Mouse (Mus musculus) spleen, adult 2 months (tissue): ENCODE results near the gene Prelid1.

Experiments
- CTCF ChIP-seq: fragments of 200-500 bp; IDR thresholded peaks from 2 replicates; pipeline ENCODE4 v1.5.1; 2011; ENCODE audit warnings: mild to moderate bottlenecking, inconsistent platforms; ENCODE audit not compliant: insufficient read depth, insufficient read length, insufficient replicate concordance; ENCODE audit errors: extremely low read depth
- POLR2A ChIP-seq: fragments of 200-500 bp; IDR thresholded peaks from 2 replicates; pipeline ENCODE4 v1.6.1; 2011; ENCODE audit warnings: low read depth, low read length, inconsistent platforms

GRCm38 (mm10) chr13:55327633-55328032 is 7.3 kb downstream of the Prelid1 start:
- TF ChIP-seq CTCF, result peak; percentile 87
- TF ChIP-seq POLR2A, result no peak
